Mouse (Mus musculus): ENCODE data around the gene Oscar.

Oscar gene

GRCm38 (mm10) chr7:3616057-3616388 is at the start of gene Oscar:
Gene Oscar (minus strand): TSS chr7:3616157.
- no peak for DNase-seq (ENCODE audit: extremely low read depth, low read depth)

- peak; percentile 99 for DNase-seq (ENCODE audit: extremely low read depth, low read depth)
These were observed 49.5 kb upstream of the Oscar start, which contains the start of gene Leng1 for GRCm38 (mm10) chr7:3665215-3666114. Gene Leng1 (minus strand): TSS chr7:3665840.

- no peak for DNase-seq (ENCODE audit: extremely low read depth, low read depth)
These were observed 48.7 kb upstream of the Oscar start for GRCm38 (mm10) chr7:3664524-3665214.

DNA sequence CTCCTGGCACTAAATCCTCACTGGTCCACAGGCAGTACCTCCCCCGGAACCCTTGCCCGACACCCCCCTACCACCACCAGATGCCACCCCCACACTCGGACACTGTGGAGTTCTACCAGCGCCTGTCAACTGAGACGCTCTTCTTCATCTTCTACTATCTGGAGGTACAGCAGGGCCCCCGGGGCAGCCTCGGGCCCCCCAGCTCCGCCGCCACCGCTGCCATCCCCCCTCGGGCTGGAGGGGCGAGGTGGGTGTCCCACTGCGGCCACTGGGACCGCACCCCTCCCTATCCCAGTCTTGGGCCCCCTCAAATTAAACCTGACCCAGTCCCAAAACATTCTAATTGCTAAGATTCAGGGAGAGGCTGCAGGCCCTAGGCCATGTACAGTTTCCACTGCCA is 42.6 kb upstream of the Oscar start:
- DNase-seq (ENCODE audit: extremely low read depth, low read depth), result no peak

DNA sequence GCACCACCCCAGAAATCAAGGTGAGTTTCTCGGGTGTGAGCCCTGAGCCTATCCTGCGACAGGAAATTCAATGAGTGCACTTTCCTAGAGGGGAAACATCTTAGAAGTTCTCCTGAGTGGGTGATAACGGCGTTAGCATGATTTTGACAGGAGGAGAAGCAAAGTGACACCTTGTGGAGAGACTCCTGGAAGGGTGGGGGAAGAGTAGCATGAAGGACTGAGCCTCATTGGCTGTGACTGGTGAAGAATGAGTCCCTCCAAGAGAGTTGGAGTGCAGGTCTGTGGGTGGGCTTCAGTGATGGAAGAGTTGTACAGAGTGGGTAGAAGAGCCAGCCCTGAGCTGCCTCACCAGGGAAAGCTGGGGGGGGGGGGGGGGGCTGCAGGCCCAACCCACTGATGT is 41.0 kb upstream of the Oscar start:
- no peak for DNase-seq (ENCODE audit: extremely low read depth, low read depth)

DNA sequence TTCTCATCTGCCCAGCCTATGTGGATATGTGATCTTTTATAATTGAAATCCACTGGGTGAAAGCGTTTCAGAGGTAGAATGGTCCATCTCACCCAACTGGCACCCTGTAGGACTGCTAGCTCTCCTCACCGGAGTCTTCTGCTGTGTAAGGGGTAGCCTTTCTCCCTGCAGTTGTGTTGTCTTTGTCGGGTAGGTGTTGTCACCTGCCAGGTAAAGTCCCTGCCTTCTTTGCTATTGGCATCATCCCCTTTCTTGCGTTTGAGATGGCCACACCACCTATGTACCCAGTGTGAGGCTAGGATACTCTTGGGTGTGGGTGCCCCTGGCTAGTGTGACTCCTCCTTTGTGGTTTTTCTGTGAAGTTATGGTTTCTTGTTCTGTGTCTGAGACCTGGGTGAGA is 30.7 kb upstream of the Oscar start:
- DNase-seq (ENCODE audit: extremely low read depth, low read depth), result no peak

GRCm38 (mm10) chr7:3646188-3646587 is 30.2 kb upstream of the Oscar start:
- no peak for DNase-seq (ENCODE audit: extremely low read depth, low read depth)

GRCm38 (mm10) chr7:3645488-3646025 is 29.6 kb upstream of the Oscar start:
- no peak for DNase-seq (ENCODE audit: extremely low read depth, low read depth)

DNA sequence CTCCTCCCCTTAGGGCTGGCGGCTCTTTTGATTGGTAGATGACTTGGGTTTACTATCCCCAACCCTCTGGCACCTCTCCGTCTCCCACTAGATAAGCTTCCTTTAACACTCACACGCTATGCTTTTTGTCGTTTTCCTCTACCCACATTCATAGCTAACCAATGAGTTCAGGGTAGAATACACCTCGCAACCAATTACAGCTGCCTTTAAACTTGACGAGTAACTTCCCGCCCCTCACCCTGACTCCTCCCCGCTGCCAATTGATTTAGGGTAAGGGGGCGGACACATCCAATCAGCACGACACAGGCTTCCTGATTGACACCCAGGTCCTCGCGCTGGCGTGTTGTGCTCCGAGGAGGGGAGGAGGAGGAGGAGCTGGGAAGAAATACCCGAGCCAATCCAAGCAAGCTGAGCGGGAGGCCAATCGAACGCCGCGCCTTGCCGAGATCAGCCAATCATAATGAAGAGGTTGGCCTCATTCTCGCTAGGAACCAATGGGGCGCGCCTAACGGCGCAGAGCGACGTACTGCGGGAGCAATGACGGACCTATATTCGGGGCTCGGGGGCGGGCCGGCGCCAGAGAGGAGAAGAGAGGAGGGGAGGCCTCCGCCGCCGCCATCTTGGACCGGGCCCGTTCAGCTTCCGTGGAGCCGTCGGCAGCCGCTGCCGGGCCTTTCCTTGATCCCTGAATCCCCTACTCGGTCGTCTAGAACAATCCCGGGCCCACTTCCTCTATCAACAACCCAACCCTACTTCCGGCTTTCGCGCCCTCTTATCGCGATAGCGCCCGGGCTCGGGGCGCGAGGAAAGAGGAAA is 28.9 kb upstream of the Oscar start, which contains the start of gene Cnot3:
Gene Cnot3, plus strand, starts transcription at position 597 of the 816 bp plus-strand sequence.
- DNase-seq (ENCODE audit: extremely low read depth, low read depth), result peak; percentile 99

DNA sequence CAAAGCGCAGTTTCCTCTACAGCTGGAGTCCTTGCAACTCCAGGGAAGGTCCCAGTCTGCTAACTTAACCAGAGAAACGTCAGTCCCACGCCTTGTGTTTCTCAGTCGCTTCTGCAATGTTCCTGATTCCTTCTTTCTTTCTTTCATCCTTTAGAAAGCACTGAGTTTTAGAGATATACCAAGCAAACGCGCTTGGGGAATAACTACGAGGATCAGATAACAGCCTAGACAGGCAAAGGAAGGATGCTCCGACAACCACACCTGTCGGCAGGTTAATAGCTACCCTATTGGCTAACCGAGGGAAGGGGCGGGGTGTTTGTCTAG is 28.4 kb upstream of the Oscar start:
- DNase-seq (ENCODE audit: extremely low read depth, low read depth), result no peak

DNA sequence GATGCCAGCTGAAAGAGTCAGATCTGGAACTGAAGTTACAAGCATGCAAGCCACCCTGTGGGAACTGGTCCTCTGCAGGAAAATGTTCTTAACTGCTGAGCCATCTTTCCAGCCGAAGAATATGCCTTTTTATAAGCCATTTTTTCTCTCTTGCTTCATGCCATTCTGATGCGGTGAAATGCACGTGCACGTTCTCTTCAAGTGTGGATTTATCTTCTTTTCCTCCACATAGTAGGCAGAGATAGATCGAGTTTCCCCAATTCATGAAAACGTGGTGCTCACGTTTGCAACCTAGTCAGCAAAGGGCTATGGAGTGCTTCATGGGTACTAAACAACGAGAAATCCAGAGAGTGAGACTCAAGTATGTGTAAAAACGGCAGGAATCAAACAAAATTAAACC is 27.9 kb upstream of the Oscar start:
- no peak for DNase-seq (ENCODE audit: extremely low read depth, low read depth)

DNA sequence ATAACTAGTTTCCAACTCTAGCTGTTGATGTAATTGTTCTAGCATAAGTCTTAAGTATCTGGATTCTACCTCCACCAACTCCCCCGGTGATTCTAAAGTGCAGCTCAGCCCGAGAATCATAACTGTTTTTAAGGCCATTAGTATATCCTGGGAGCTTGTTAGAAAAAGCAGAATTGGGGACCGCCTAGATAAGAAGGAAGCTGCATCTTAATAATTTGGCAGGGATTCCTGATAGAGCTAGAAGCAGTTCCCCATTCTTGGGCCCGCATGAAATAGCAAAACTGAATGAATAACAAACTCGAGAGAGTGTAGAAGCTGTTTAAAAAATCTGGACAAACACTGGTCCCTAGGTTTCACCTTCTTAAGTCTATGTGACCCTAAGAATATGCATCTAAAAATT is 27.5 kb upstream of the Oscar start:
- peak; percentile 76 for DNase-seq (ENCODE audit: extremely low read depth, low read depth)

DNA sequence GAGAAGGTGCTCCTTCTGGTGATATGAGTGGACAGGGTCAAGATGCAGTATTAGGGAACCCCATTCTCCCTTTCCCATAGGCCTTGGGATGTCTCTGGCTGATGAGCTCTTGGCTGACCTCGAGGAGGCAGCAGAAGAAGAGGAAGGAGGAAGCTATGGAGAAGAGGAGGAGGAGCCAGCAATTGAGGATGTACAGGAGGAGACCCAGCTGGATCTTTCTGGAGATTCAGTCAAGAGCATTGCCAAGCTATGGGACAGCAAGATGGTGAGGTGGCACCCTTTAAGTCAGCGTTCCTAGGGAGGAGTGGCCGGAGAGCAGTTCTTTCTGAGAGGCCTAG is 14.5 kb upstream of the Oscar start:
- DNase-seq (ENCODE audit: extremely low read depth, low read depth), result peak; percentile 52

DNA sequence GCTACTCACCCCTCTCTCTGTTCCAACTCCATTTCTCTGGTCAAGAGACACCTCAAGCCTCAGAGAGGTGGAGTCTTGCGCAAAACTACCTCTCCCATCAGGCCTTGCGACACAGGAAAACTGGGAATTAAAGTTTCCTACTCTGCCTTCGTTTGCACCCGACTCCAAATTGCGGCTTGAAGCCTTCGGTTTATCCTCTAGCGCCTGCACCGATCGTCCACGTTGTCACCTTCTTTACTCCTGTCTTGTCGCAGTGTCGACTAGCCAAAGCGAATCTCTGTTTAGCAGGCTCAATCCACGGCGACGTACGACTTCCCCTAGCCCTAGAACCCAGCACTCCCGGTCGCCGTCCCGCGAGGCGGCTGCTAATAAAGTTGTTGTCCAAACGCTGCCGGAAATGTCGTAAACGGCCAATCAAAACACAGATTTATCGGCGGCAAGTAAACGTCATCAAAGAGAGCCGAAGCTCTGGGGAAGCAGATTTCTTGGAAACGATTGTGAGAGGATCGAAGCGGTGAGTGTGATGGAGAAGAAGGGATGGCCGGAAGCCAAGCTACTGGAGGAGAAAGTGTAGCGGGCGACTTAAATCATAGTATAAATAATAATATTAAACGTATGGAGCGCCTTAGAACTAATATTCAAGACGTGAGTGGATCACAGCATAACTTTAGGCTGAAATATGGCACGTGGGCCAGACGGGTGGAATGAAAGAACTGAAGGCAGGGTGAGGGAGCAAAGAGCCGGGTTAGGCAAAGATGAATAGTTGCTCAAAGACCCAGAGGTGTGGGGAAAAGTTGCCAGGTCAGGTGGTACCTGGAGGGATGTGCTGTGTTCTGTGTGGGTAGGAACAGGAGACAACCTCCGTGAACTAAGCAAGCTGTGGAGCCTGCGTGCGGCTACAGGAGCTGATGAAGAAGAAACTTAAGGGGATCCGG is 13.9 kb upstream of the Oscar start, which contains the start of the genes Tfpt and Prpf31:
Gene Tfpt, minus strand, starts transcription at position 387 of the 935 bp plus-strand sequence.
Gene Prpf31, plus strand, starts transcription at position 443 of the 935 bp plus-strand sequence.
- DNase-seq (ENCODE audit: extremely low read depth, low read depth), result peak; percentile 95

GRCm38 (mm10) chr7:3629030-3629429 is 13.1 kb upstream of the Oscar start:
- DNase-seq (ENCODE audit: extremely low read depth, low read depth), result no peak

GRCm38 (mm10) chr7:3617242-3617995 is 1.5 kb upstream of the Oscar start, which contains the start of gene Ndufa3:
Gene Ndufa3 (plus strand): TSS chr7:3617373.
- peak; percentile 89 for DNase-seq (ENCODE audit: extremely low read depth, low read depth)

DNA sequence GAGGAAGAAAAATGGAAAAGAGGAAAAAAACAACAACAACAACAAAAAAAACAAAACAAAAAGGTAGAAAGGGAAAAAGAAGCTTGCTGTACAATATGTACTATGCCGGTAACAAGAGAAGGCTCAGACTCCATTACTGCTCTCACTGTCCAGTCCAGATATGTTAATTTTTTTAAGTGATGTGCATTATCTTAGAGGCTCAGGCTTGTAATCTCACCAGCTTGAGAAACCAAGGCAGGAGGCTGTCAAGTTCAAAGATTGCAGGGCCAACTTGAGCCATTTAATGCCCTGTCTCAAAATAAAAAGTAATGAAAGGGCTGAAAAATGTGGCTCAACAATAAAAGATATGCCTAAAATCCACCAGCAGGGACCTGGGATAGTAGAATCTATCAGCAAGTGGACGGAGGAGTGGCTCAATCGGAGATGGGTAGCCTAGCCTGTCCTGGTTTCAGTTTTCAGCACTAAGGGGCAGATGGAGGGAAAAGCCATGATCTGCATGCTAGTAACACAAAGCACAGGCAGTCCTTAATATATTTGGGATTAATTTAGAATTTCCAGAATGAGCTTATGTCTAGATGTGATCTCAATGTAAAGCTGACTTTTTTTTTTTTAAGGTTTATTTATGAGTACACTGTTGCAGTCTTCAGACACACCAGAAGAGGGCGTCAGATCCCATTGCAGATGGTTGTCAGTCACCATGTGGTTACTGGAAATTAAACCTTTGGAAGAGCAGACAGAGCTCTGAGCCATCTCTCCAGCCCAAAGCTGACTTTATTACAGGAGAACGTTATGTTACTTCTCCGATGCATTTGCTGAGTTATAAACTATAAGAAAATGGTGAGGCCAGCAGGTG is 658 bp upstream of the Oscar start:
- DNase-seq (ENCODE audit: extremely low read depth, low read depth), result no peak

- peak; percentile 61 for DNase-seq (ENCODE audit: extremely low read depth, low read depth)
These were observed 1.9 kb downstream of the Oscar start for GRCm38 (mm10) chr7:3614021-3614420.

DNA sequence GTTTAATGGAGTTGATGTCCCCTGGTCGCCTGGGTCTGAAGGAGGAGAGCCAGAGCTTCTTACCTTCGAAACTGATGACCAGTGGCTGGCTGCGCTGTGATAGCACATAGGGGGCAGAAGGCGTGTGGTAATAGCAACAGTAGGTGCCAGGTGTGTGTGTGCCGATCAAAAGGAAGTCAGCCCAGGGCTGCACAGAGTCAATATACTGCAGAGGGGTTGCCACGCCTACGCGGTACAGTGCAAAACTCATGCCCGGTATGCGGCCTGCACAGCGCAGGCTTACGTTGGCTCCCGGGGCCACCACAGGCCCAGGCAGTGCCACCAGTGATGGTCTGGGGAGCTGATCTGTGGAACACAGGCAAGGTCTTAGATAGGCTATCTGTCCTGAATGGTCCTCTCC is 5.0 kb downstream of the Oscar start:
- DNase-seq (ENCODE audit: extremely low read depth, low read depth), result no peak

Data from MEL-GATA-1-ER (cell line).